Mouse (Mus musculus) midbrain, embryonic 13.5 days (tissue): ENCODE results near the gene Klhdc7a. TPM values are rescaled to one million over a fixed set of nuclear protein-coding genes. Genes with fewer than 3 reads are reported as not detected.

ENCODE experiments used
- ATAC-seq: fragments of 200-750 bp; cut with Nextera tagmentation; 2 replicates; pipeline ENCODE4 v1.8.0; 2017; ENCODE audit warnings: mild to moderate bottlenecking, moderate TSS enrichment, moderate library complexity
- H3K27ac ChIP-seq: fragments of 300-500 bp; sonication (generic); 2 replicates; pipeline ENCODE4 v1.5.1; 2015; ENCODE audit warnings: inconsistent platforms, mild to moderate bottlenecking, moderate library complexity
- H3K27me3 ChIP-seq: fragments of 300-500 bp; sonication (generic); 2 replicates; pipeline ENCODE4 v1.6.1; 2015; ENCODE audit warnings: mild to moderate bottlenecking, inconsistent platforms
- H3K36me3 ChIP-seq: fragments of 300-500 bp; sonication (generic); 2 replicates; pipeline ENCODE4 v1.6.1; 2015; ENCODE audit warnings: mild to moderate bottlenecking, inconsistent platforms
- H3K4me1 ChIP-seq: fragments of 300-500 bp; sonication (generic); replicated peaks from 2 replicates; pipeline ENCODE4 v1.6.1; 2015; ENCODE audit warnings: inconsistent platforms
- H3K4me2 ChIP-seq: fragments of 300-500 bp; sonication (generic); replicated peaks from 2 replicates; pipeline ENCODE4 v1.6.1; 2015; ENCODE audit warnings: moderate library complexity, mild to moderate bottlenecking, inconsistent platforms
- H3K4me3 ChIP-seq: fragments of 300-500 bp; sonication (generic); replicated peaks from 2 replicates; pipeline ENCODE4 v1.5.1; 2015; ENCODE audit warnings: mild to moderate bottlenecking, inconsistent platforms
- H3K9ac ChIP-seq: fragments of 300-500 bp; sonication (generic); replicated peaks from 2 replicates; pipeline ENCODE4 v1.6.1; 2015; ENCODE audit warnings: mild to moderate bottlenecking, inconsistent platforms
- H3K9me3 ChIP-seq: fragments of 300-500 bp; sonication (generic); 2 replicates; pipeline ENCODE4 v1.6.1; 2016; ENCODE audit warnings: mild to moderate bottlenecking, inconsistent platforms
- WGBS: fragments of 180-500 bp; shearing (Covaris S2); methylation state at CpG from one replicate; pipeline ENCODE4 v1.1.7; 2015; 5-methylcytosine and 5-hydroxymethylcytosine counted together
- polyA plus RNA-seq: library from polyadenylated mRNA; unstranded; fragments of >200 nt; fragmentation: Nextera tagmentation; extraction: Ambion mirVana; gene quantifications from 2 replicates; pipeline ENCODE4 v1.2.1, GENCODE M21; 2015

The Klhdc7a gene
- polyA plus RNA-seq: 0.46 and 0.58 TPM in 2 replicates

GRCm38 (mm10) chr4:139967922-139968321, at the start of gene Klhdc7a:
Klhdc7a (minus strand) TSS chr4:139968026.
- no peak within 1 kb of the TSS for H3K9ac ChIP-seq
- H3K9me3 ChIP-seq: no peaks in the 10 kb centered on the region
- peaks cover 16% of the 10 kb centered on the region for H3K4me1 ChIP-seq
- H3K27me3 ChIP-seq: peaks cover 4% of the 10 kb centered on the region; the same call in 1 of the 2 replicates
- no peaks in the 10 kb centered on the region for H3K36me3 ChIP-seq
- H3K4me2 ChIP-seq: no peak within 1 kb of the TSS
- no peak for ATAC-seq
- H3K27ac ChIP-seq: no peak within 1 kb of the TSS
- H3K4me3 ChIP-seq: no peak within 1 kb of the TSS
- 61% methylated on average over 4 of the region's 4 CpGs for WGBS

GRCm38 (mm10) chr4:140015916-140016315, 48.1 kb upstream of the Klhdc7a start:
- no peak overlapping the region for H3K27ac ChIP-seq
- no peak for ATAC-seq
- H3K36me3 ChIP-seq: no peaks in the 10 kb centered on the region
- 0 out of 2 replicates have a peak, but pooled peaks cover 5% of the 10 kb centered on the region for H3K27me3 ChIP-seq
- H3K4me1 ChIP-seq: peaks cover 17% of the 10 kb centered on the region
- H3K9me3 ChIP-seq: no peaks in the 10 kb centered on the region
- no peak overlapping the region for H3K9ac ChIP-seq
- 69% methylated on average over 7 of the region's 7 CpGs for WGBS
- no peak overlapping the region for H3K4me2 ChIP-seq
- H3K4me3 ChIP-seq: no peak overlapping the region

GRCm38 (mm10) chr4:140010728-140011470, 43.1 kb upstream of the Klhdc7a start:
- no peaks in the 10 kb centered on the region for H3K36me3 ChIP-seq
- H3K27ac ChIP-seq: no peak overlapping the region
- no peak overlapping the region for H3K9ac ChIP-seq
- peaks cover 22% of the 10 kb centered on the region for H3K4me1 ChIP-seq
- peak; percentile 81 for ATAC-seq
- no peaks in the 10 kb centered on the region for H3K9me3 ChIP-seq
- WGBS: 54% methylated on average over 11 of the region's 11 CpGs
- H3K4me2 ChIP-seq: no peak overlapping the region
- no peak overlapping the region for H3K4me3 ChIP-seq
- 0 out of 2 replicates have a peak, but pooled peaks cover 9% of the 10 kb centered on the region for H3K27me3 ChIP-seq

GRCm38 (mm10) chr4:140004932-140005331, 37.1 kb upstream of the Klhdc7a start:
- Histone ChIP-seq H3K4me1 (peaks cover 36% of the 10 kb centered on the region), H3K9me3 (no peaks in the 10 kb centered on the region), H3K27me3 (peaks cover 21% of the 10 kb centered on the region), H3K27ac (no peak overlapping the region), H3K4me3 (no peak overlapping the region), H3K9ac (no peak overlapping the region), H3K36me3 (no peaks in the 10 kb centered on the region), H3K4me2 (no peak overlapping the region)
- ATAC-seq: no peak
- WGBS: 21% methylated on average over 5 of the region's 5 CpGs

- peak overlapping the region; percentile 23; the same call in 1 of the 2 replicates for H3K4me2 ChIP-seq
- 16% methylated on average over 12 of the region's 12 CpGs for whole genome bisulfite sequencing
- ATAC-seq: peak; percentile 57
- H3K27me3 ChIP-seq: peaks cover 21% of the 10 kb centered on the region
- H3K4me1 ChIP-seq: peaks cover 38% of the 10 kb centered on the region
- H3K9me3 ChIP-seq: no peaks in the 10 kb centered on the region
- no peaks in the 10 kb centered on the region for H3K36me3 ChIP-seq
- no peak overlapping the region for H3K27ac ChIP-seq
- no peak overlapping the region for H3K9ac ChIP-seq
- H3K4me3 ChIP-seq: no peak overlapping the region
Observed at GRCm38 (mm10) chr4:140004170-140004569, 36.3 kb upstream of the Klhdc7a start.

GRCm38 (mm10) chr4:140002069-140002468, 34.2 kb upstream of the Klhdc7a start:
- no peak for ATAC-seq
- Histone ChIP-seq H3K27me3 (peaks cover 17% of the 10 kb centered on the region), H3K4me3 (no peak overlapping the region), H3K9me3 (no peaks in the 10 kb centered on the region), H3K9ac (no peak overlapping the region; the same call in 1 of the 2 replicates), H3K4me1 (peaks cover 46% of the 10 kb centered on the region), H3K27ac (0 out of 2 replicates have a peak overlapping the region, but pooled peaks have one; percentile 19), H3K4me2 (no peak overlapping the region), H3K36me3 (no peaks in the 10 kb centered on the region)
- WGBS: 5% methylated on average over 12 of the region's 12 CpGs

- no peaks in the 10 kb centered on the region for H3K9me3 ChIP-seq
- H3K36me3 ChIP-seq: no peaks in the 10 kb centered on the region
- peaks cover 46% of the 10 kb centered on the region for H3K4me1 ChIP-seq
- ATAC-seq: no peak
- WGBS: 89% methylated on average over 5 of the region's 5 CpGs
- H3K27ac ChIP-seq: no peak overlapping the region
- H3K27me3 ChIP-seq: peaks cover 17% of the 10 kb centered on the region
- no peak overlapping the region for H3K9ac ChIP-seq
- no peak overlapping the region for H3K4me2 ChIP-seq
- no peak overlapping the region for H3K4me3 ChIP-seq
Observed at GRCm38 (mm10) chr4:140000911-140001310, 33.1 kb upstream of the Klhdc7a start.

GRCm38 (mm10) chr4:139999033-139999432, 31.2 kb upstream of the Klhdc7a start:
- H3K27ac ChIP-seq: 0 out of 2 replicates have a peak overlapping the region, but pooled peaks have one; percentile 14
- no peak overlapping the region for H3K4me3 ChIP-seq
- ATAC-seq: peak; percentile 40
- H3K36me3 ChIP-seq: no peaks in the 10 kb centered on the region
- no peak overlapping the region for H3K9ac ChIP-seq
- 27% methylated on average over 7 of the region's 7 CpGs for WGBS
- H3K4me1 ChIP-seq: peaks cover 46% of the 10 kb centered on the region
- H3K27me3 ChIP-seq: peaks cover 11% of the 10 kb centered on the region
- no peak overlapping the region for H3K4me2 ChIP-seq
- no peaks in the 10 kb centered on the region for H3K9me3 ChIP-seq

- ATAC-seq: no peak
- H3K27ac ChIP-seq: no peak overlapping the region
- no peak overlapping the region for H3K4me2 ChIP-seq
- peaks cover 32% of the 10 kb centered on the region for H3K4me1 ChIP-seq
- no peak overlapping the region for H3K4me3 ChIP-seq
- no peak overlapping the region for H3K9ac ChIP-seq
- H3K9me3 ChIP-seq: no peaks in the 10 kb centered on the region
- no peaks in the 10 kb centered on the region for H3K27me3 ChIP-seq
- 54% methylated on average over 8 of the region's 8 CpGs for WGBS
- H3K36me3 ChIP-seq: no peaks in the 10 kb centered on the region
Observed at GRCm38 (mm10) chr4:139995659-139996058, 27.8 kb upstream of the Klhdc7a start.

GRCm38 (mm10) chr4:139993111-139993755, 25.4 kb upstream of the Klhdc7a start:
- Histone ChIP-seq H3K27ac (peak overlapping the region; percentile 47; the same call in 1 of the 2 replicates), H3K27me3 (no peaks in the 10 kb centered on the region), H3K9ac (no peak overlapping the region), H3K4me1 (peaks cover 25% of the 10 kb centered on the region), H3K9me3 (no peaks in the 10 kb centered on the region), H3K36me3 (no peaks in the 10 kb centered on the region), H3K4me2 (0 out of 2 replicates have a peak overlapping the region, but pooled peaks have one; percentile 25), H3K4me3 (no peak overlapping the region)
- 18% methylated on average over 8 of the region's 16 CpGs for WGBS
- ATAC-seq: peak; percentile 41; the same call in 1 of the 2 replicates

- 4% methylated on average over 7 of the region's 7 CpGs for WGBS
- no peak for ATAC-seq
- Histone ChIP-seq H3K9ac (no peak overlapping the region), H3K4me2 (no peak overlapping the region), H3K4me1 (peaks cover 21% of the 10 kb centered on the region), H3K4me3 (no peak overlapping the region), H3K27me3 (no peaks in the 10 kb centered on the region), H3K27ac (peak overlapping the region; percentile 19; the same call in 1 of the 2 replicates), H3K36me3 (no peaks in the 10 kb centered on the region), H3K9me3 (no peaks in the 10 kb centered on the region)
Observed at GRCm38 (mm10) chr4:139986913-139987312, 19.1 kb upstream of the Klhdc7a start.

GRCm38 (mm10) chr4:139978716-139979115, 10.9 kb upstream of the Klhdc7a start:
- H3K36me3 ChIP-seq: no peaks in the 10 kb centered on the region
- H3K27ac ChIP-seq: no peak overlapping the region
- no peaks in the 10 kb centered on the region for H3K27me3 ChIP-seq
- H3K4me1 ChIP-seq: peaks cover 31% of the 10 kb centered on the region
- H3K4me3 ChIP-seq: no peak overlapping the region
- no peaks in the 10 kb centered on the region for H3K9me3 ChIP-seq
- H3K4me2 ChIP-seq: no peak overlapping the region
- 42% methylated on average over 5 of the region's 5 CpGs for WGBS
- no peak for ATAC-seq
- no peak overlapping the region for H3K9ac ChIP-seq
